Mouse (Mus musculus): Measurements from ENCODE around the gene St8sia6.

DNA sequence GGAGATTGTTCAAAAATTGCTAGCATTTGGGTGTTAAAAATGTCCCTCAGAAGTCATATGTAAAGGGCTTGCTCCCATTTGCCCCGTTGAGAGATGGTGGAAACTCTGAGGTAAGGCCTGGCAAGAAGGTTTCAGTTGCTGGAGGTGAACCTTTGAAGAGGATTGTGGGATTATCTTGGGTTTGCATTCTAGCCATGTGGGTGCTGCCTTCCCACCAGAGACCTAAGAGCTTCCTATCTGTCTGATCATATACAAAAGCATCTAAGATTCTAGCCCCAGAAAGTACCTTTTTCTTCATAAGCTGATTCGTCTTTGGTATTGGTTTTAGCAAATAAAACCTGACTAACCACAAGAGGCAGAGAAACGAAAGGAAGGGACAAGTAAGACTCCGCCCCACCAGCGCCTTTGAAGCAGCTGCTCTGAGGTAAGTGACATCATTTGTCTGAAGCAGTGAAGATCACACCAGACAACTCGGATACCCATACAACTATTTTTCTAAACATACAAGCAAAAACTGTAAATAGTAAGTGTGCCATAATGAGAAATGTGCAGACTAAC lies 75.2 kb downstream of the St8sia6 start:
- TF ChIP-seq CTCF (IDR thresholded peaks at IDR 0.05; ENCODE audit: low read depth, low read length) (no peak), POLR2A (IDR thresholded peaks at IDR 0.05; ENCODE audit: borderline replicate concordance, low read depth, low read length) (no peak)

All from bone marrow macrophage, adult 2 months (primary cell).